Mouse (Mus musculus): Measurements from ENCODE around the gene Depdc5.
"Not testable (repeated sequence)": the region's sequence is repeated elsewhere in the genome, so short reads cannot be mapped to it uniquely, and the experiment has no call there.

Gene Depdc5

DNA sequence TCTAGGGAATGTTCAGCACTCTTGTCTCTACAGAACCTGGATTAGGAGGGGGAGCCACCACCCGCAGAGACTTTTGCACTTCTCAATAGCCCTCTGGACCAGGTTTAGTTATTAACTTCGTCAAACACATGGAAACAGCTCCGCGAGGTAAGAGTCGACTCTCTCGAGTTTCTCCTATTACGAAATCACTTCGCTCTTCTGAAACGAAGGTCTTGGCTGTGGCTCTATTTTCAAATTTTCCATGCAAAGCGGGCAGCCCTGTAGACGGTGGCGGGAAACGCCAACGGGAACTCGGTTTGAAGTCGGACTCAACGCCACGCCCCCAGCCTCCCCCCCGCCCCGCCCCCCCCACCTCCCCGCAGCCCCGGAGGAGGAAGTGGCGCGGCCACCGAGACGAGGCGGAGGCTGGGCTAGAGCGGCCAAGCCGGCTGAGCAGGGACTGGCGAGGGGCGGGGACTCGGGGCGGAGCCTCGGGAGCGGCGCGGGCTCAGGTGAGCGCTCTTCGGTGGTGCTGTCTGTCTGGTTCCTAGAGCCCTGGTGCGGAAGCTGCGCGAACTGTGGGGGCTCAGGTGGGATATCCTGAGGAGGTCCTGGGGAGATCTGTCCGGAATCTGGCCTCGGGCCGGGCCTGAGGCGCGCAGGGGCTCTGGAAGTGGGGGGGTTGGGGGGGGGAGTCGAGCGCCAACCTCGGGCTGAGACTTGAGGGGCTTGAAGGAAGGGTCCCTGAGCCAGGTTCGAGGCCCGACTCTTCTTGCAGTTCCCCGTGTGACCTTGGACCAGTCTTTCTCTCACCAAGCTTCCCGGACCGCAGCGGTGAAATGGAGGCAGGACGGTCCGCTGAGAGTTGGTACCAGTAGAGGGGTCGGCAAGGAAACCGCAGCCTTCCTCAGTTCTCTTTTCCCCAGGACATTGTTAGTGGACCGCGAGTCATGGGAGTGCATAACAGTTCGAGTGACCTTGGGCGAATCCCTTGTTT is at the start of gene Depdc5:
Gene Depdc5, plus strand, starts transcription at position 449 of the 976 bp plus-strand sequence.
- DNase-seq (ENCODE audit: low read depth, low spot score), result peak; percentile 91

DNA sequence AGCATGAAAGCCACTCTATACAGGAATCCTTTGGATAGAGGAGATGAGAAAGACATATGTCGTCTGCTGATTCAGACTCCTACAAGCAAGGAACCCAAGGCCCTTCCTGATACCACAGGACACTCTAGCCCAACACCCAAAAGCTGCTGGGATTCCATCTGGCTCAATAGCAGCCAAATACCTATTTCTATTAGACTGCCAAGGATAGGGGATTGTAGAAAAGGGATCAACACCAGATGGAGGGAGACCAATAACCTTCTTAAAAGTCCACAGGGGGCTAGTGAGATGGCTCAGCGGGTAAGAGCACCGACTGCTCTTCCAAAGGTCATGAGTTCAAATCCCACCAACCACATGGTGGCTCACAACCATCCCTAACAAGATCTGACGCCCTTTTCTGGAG is 48.1 kb upstream of the Depdc5 start:
- DNase-seq (ENCODE audit: low read depth, low spot score), result no peak

DNA sequence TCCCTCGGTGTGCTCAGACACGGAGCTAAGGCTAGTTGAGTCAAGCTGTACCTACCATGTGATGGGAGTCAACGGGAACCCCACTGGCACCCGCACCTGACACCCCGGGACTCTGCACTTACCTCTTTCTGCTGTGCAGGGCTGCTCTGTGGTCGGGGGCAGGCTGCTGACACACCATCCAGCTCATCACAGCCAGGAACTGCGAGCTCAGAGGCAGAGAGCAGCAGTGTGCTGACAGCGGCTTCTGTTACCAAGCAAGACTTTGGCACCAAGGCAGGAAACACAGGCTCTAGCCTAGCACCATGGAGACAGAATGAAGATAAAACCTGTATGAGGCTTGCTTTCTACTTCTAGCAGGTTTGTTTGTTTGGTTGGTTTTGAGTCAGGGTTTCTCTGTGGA is 43.0 kb upstream of the Depdc5 start:
- no peak for DNase-seq (ENCODE audit: low read depth, low spot score)

DNA sequence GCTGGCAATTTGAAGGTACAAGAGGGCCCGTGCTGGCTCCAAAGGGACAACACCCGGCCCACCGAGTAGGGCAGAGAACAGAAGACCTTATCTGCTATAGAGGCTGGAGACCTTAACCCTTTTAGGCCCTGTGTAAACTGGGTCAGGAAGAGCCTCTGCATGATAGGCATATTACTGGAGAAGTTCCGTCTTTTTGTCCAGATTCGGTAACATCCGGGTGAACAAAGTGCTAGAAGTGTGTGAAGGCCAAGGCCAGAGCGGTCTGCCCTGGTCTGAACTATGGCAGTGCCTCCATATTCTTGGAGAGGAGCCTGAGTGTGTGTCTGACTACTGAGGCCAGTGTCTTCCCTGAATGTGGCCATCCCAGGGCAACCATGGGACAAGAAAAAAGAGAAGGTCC is 36.5 kb upstream of the Depdc5 start, which contains the start of gene Gm20671:
Gene Gm20671, minus strand, starts transcription at position 101 of the 400 bp plus-strand sequence.
- no peak for DNase-seq (ENCODE audit: low read depth, low spot score)

DNA sequence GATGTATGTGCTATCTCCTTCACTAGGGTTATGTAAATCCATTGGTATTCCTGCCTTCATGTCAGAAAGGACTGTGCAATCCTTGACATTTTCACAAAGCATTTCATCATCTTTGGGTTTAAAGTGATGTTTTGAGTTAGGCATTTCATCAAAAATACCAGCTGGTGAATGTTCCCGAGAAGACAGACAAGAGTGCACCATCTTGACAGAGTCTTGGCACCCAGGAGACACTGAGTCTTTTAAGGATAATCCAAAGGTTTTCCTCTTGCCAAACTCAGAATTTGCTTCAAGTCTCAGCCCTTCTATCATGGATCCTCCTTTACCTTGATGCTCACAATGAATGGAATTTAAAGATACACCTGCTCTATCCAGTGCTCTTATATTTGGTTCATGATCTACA is 34.7 kb upstream of the Depdc5 start:
- DNase-seq (ENCODE audit: low read depth, low spot score), result not testable (repeated sequence)

DNA sequence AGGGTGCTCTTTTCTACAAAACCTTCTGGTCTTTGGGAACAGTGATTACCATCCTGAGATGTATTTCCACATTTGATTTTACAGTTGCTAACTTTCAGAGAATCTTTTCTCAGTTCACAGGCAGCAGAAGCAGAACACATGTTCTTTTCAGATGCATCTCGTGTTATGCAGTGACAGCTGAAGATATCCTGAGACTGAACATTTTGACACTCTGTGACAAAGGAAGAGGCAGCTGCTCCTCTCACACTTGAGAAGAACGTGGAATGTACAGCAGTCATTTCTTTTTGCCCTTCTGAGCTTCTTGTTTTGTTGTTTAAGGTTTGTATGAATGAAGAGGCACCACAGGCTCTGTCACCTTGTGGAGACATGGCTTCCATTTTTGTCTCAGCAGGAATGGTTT is 33.4 kb upstream of the Depdc5 start:
- DNase-seq (ENCODE audit: low read depth, low spot score), result no peak

DNA sequence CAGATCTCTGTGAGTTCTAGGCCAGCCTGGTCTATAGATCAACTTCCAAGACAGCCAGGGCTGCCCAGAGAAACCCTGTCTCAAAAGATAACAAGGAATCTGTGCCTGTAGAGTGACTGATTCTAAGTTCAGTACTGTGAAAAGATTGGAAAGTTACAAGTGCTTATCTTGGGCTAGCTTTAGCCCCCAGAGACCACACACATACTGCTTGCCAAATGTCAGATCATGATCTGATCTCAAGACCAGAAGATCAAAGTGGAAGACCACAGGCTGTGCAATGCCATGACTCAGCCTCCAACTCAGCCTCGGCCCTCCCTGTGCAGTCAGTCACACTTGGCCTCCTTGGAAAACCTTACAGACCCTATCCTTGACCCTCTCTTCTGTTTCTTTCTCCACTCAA is 29.0 kb upstream of the Depdc5 start:
- no peak for DNase-seq (ENCODE audit: low read depth, low spot score)

DNA sequence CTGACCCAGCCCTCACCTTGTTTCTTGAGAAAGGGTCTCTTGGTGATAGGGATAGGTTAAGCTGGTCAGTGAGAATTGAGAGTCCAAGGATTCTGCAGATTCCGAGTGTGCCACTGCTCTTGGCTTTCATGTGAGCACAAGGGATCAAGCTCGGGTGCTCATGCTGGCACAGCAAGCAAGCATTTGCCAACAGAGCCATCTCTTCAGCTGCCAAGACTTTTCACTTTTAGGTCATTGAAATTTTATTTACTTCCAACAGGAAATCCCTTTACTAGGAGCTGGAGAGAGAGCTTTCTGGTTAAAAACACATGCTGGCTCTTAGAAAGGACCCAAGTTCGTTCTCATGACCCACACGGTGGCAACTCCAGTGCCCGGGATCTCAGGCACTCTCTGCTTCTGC is 26.5 kb upstream of the Depdc5 start:
- DNase-seq (ENCODE audit: low read depth, low spot score), result no peak

DNA sequence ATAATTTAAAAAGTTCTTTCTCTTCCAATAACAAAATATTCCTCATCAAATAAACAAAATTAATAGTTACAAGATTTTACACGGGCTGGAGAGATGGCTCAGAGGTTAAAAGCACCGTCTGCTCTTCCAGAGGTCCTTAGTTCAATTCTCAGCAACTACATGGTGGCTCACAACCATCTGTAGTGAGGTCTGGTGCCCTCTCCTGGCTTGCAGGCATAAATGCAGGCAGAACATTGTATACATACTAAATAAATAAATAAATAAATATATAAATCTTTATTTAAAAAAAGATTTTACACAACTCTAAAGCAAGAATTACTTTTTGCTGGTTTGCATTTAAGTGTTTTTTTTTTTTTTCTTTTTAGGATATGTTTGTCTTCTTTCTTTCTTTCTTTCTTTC is 23.5 kb upstream of the Depdc5 start:
- no peak for DNase-seq (ENCODE audit: low read depth, low spot score)

DNA sequence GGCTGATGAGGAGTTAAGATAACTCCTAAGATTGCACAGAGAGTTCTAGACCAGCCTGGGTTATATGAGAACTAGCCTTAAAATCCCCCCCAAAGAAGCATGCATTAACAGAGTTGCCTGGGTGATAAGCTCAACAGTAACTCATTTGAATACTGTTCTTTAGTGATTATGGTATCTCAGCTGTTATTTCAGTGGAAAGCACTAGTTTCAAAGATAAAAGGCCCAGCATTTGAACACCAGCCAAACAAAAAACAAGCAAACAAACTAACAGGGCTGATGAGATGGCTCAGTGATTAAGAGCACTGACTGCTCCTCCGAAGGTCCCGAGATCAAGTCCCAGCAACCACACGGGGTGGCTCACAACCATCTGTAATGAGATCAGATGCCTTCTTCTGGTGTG is 14.3 kb upstream of the Depdc5 start:
- no peak for DNase-seq (ENCODE audit: low read depth, low spot score)

DNA sequence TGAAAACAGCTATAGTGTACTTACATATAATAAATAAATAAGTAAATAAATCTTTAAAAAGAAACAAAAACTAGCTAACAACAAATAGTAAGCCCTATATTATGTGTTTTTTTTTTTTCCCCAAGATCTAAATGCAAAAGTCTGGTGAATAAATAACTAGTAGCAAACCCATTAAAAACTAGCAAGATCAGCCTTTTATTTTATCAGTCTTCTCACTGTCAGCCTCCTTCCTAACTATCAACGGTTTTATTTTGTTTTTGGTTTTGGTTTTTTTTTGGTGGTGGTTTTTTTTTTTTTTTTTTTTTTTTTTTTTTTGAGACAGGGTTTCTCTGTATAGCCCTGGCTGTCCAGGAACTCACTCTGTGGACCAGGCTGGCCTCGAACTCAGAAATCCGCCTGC is 13.9 kb upstream of the Depdc5 start:
- not testable (repeated sequence) for DNase-seq (ENCODE audit: low read depth, low spot score)

DNA sequence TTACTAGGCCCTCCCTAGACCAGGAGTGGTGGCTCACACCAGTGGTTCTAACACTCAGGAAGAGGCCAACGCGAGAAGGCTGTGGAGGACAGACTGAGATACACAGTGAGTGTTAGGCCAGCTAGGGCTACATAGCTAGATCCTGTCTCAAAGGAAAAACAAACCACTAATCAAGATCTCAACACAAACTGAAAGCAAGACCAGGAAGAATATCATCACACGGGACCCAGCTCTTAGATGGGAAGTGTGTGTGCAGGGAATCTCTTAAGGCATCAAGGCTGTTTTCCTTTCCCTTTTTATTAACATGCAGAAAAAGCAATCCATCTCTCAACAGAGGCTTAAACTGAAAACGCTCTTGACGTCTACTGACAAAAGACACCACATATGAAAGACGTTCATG is 11.5 kb upstream of the Depdc5 start:
- no peak for DNase-seq (ENCODE audit: low read depth, low spot score)

DNA sequence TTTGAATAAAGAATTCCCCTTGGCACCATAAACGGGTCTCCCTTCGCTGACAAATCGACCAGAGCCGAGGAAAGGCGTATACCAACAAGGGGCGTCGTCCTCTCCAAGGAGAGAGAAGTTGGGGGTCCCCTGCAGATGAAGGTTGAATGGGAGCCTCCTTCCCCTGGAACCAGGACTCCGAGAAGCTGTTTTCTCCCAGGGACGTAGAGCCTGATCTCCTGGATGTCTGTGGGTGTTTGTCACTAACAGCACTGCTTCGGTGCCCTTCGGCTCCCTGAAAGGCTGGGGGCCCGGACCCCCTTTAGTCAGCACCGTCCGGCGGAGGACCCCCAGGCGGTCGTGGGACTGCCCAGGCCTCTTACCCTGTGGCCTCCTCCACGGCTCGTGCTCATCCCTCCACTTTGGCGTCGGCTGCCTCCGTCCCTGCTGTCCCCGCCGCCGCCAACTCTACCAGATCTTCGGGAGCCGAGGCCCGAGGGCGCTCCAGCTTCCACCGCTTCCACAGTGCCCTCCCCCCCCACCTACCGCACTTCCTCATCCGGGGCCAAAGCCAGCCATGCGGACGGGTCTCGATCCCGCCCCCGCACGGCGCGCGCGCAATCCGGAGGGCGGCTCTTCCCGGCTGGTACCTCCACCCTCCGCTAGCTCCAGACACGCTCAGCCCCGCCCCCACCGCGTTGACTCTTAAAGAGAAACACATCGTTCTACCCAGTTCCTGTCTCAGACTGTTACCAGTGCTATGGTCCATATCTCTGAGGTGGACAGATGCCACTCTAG is 9.6 kb upstream of the Depdc5 start, which contains the start of gene Prr14l:
Gene Prr14l, minus strand, starts transcription at position 526 of the 777 bp plus-strand sequence.
- peak; percentile 95 for DNase-seq (ENCODE audit: low read depth, low spot score)

DNA sequence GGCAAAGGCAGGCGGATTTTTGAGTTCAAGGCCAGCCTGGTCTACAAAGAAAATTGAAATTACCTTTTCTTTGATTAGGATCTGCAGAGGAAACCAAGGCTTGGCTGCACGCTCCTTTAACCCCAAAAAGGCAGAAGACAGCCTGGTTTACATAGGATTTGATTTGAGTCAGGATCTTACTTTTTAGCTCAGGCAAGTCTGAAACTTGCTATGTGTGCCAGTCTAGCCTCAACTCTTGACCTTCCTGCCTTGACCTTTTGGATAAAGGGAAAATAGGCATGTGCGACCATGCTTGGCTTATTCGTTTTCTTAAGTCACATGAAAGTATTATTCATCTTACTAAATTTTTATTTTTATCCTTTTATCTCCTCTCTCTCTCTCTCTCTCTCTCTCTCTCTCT is 8.7 kb upstream of the Depdc5 start:
- no peak for DNase-seq (ENCODE audit: low read depth, low spot score)

DNA sequence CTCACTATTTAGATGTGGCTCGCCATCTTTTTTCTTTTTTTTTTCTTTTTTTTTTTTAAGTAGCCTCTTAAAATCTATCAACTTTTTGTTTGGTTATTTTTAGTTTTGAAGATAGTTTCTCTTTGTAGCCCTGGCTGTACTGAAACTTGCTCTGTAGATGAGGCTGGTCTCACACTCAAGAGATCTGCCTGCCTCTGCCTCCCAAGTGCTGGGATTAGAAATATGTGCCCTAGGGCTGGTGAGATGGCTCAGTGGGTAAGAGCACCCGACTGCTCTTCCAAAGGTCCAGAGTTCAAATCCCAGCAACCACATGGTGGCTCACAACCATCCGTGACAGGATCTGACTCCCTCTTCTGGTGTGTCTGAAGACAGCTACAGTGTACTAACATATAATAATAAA is 8.2 kb upstream of the Depdc5 start:
- not testable (repeated sequence) for DNase-seq (ENCODE audit: low read depth, low spot score)

DNA sequence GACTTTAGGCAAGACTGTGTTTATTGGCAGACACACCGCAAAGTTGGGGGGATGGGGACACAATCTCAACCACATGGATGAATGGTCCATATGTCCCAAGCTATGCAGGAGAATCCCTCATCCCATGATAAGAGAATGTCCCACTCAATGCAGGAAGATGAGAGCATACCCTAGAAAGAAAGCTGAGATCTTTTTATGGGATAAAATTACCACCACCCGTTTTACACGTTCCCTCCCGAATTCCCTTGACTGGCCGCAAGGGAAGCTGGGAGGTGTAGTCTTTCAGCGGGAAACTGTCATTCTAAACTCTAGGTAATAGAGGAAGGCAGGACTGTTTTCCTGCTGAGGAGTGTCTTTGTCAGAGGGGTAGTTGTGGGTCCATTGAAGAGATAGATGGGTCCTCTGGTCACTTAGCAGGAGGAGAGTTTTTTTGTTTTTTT is 5.7 kb upstream of the Depdc5 start:
- DNase-seq (ENCODE audit: low read depth, low spot score), result peak; percentile 46

DNA sequence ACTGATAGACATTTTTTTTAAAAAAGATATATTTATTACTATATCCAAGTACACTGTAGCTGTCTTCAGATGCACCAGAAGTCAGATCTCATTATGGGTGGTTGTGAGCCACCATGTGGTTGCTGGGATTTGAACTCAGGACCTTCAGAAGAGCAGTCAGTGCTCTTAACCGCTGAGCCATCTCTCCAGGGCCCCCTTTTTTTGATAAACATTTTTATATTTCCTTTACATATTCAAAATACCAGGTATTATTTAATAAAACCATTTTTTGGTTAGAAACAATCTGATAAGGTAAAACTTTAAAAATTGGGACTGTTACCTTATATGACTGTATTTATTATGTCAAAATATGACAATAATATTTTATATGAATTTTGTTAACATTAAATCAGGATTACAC is 2.4 kb upstream of the Depdc5 start:
- no peak for DNase-seq (ENCODE audit: low read depth, low spot score)

DNA sequence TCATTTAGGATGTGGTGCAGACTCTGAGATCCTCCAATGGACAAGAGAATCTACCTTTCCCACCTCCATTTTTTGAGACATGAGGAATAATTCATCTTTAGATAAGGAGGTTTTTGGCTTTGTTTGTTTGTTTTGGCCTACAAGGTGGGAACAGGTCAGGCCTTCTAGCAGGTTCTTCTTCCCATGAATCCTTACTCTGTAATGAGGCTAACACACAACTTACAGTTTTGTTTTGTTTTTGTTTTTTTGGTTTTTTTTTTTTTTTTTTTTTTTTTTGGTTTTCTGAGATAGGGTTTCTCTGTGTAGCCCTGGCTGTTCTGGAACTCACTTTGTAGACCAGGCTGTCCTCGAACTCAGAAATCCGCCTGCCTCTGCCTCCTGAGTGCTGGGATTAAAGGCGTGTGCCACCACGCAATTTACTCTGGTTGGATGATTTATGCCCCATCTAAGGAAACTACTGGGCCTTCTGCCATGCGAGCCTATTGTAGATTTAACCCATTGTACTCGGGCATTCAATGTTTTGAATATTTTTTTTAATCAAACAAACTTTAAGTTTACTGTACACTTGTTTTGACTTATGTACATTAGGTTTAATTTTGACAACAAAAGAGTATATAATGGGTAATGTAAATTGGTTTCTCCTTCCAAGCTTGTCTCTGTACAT is 900 bp upstream of the Depdc5 start:
- DNase-seq (ENCODE audit: low read depth, low spot score), result no peak

DNA sequence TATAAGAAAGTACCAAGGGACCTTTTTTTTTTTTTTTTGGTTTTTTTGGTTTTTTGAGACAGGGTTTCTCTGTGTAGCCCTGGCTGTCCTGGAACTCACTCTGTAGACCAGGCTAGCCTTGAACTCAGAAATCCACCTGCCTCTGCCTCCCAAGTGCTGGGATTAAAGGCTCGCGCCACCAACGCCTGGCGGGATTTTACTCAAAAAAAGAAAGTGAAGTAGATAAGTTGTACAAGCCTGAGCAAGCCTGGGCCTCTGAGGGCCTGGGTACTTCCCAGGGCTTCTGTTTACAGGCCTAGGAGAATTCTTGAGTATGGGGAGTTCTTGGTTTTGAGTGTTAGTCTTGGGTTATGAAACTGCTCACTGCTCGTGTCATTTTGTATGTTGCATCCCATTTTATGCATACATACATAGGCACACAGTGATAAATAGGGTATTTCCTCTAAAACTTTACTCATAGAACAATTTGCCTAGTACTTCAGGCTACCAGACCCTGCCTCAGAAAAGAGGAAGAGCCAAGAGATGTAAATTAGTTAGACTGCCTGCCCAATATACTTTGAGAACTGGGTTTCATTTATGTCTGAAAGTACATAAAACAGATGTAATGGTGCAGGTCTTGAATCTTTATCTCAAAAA is 6.0 kb downstream of the Depdc5 start:
- DNase-seq (ENCODE audit: low read depth, low spot score), result no peak

DNA sequence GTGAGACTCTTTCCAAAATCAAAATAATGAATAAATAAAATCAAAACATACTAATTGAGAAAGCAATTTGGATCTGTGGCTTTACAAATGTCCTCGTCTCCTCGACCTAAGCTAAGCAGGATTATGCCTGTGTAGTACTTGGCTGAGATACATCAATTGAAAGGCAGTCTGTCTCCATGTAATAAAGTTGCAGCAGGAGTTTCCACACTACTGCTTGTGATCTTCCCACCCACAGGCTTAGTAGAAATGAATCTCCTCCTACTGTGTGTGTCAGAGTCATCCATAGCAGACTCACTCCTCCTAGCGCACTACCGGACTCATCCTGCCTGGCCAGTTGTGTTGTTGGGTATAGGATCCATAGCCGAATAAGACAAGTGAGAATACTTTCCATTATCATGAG is 8.8 kb downstream of the Depdc5 start:
- DNase-seq (ENCODE audit: low read depth, low spot score), result no peak

DNA sequence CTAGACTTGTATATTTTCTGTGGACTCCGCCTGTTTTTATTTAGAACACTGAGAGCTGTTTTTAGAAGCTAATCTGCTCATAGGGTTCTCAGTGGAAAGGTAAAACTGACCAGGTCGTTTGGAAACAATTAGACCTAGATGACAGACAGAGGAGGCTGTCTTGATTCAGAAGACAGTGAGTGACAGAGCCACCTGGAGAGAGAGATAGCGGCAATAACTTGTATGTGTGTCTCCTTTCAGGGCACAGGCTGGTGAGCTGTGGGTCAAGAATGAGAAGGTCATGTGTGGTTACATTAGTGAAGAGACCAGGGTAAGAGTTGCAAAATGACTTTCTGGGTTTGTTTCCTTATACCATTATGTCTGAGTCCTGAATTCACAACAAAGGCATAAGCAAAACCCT is 23.2 kb downstream of the Depdc5 start:
- no peak for DNase-seq (ENCODE audit: low read depth, low spot score)
